Comparison of ENCODE assay signal across 1 mouse cellular context in the genomic region with DNA sequence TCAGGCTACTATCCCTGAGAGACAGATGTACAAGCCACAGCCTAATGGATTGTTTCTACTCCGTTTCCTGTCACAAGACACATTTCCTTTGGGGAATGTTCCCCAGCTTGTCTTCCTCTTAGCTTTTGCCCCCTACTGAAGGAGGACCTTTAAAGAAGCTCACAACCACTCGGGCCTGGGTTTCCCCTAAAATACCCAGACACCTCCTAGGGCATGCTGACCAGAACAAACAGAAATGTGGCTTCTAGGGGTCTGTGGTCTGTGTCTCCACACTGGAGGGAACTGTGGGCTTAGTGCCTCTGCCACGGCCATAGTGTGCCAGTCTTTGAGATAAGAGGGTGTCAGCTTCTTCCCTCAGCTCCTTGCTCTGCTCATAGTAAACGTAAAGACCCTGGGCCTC.
A peak's percentile ranks its signal among the peaks of the same experiment; 100 is the strongest.
TF ChIP-seq lines count a peak whose summit lies in the region.

No protein-coding gene starts in this region.

TF ChIP-seq in CH12.LX, 34 proteins besides CTCF, POLR2A, EP300 and RAD21:
- TF ChIP-seq TBP (conservative IDR thresholded peaks at IDR 0.05; ENCODE audit: low read depth, low read length) (0 out of 2 replicates have a peak, but pooled peaks have one; percentile 13), ZKSCAN1 (IDR thresholded peaks at IDR 0.05; ENCODE audit: borderline replicate concordance, low read depth, low read length) (no peak)
